Mouse (Mus musculus) heart, adult 2 months (tissue): ENCODE data around the gene Cadm1. TPM values are rescaled to one million over a fixed set of nuclear protein-coding genes. Genes with fewer than 3 reads are reported as not detected.
A peak's percentile ranks its signal among the peaks of the same experiment; 100 is the strongest.

ENCODE experiments used
- DNase-seq, 2 experiments: peaks; one replicate each; pipeline ENCODE4 v3.0.0; 2021
- H3K27ac ChIP-seq: fragments of 200-600 bp; 2 replicates; pipeline ENCODE4 v1.8.1; 2022
- H3K27me3 ChIP-seq: fragments of 200-500 bp; 2 replicates; pipeline ENCODE4 v1.6.1; 2012; ENCODE audit warnings: mild to moderate bottlenecking, low read length, inconsistent platforms, mixed read lengths; ENCODE audit not compliant: control insufficient read depth, insufficient read depth
- H3K36me3 ChIP-seq: fragments of 200-500 bp; 2 replicates; pipeline ENCODE4 v1.6.1; 2012; ENCODE audit warnings: low read length, inconsistent platforms; ENCODE audit not compliant: control insufficient read depth, insufficient read depth
- H3K4me1 ChIP-seq: fragments of 200-500 bp; 2 replicates; pipeline ENCODE4 v1.6.1; 2011; ENCODE audit warnings: low read length; ENCODE audit not compliant: control insufficient read depth, insufficient read depth
- H3K4me3 ChIP-seq: fragments of 200-600 bp; 2 replicates; pipeline ENCODE4 v1.8.1; 2022
- H3K79me2 ChIP-seq: fragments of 200-500 bp; replicated peaks from 2 replicates; pipeline ENCODE4 v1.6.1; 2012; ENCODE audit warnings: mild to moderate bottlenecking, inconsistent platforms, low read length, moderate library complexity, mixed read lengths; ENCODE audit not compliant: control insufficient read depth, insufficient read depth
- H3K9ac ChIP-seq: fragments of 200-500 bp; 2 replicates; pipeline ENCODE4 v1.6.1; 2012; ENCODE audit warnings: low read depth, mild to moderate bottlenecking, control low read depth, inconsistent platforms, low read length, mixed read lengths
- CTCF ChIP-seq: fragments of 200-600 bp; IDR thresholded peaks from 2 replicates; pipeline ENCODE4 v1.8.1; 2022; ENCODE audit warnings: antibody characterized with exemption, mild to moderate bottlenecking, moderate library complexity
- EP300 ChIP-seq: fragments of 200-500 bp; IDR thresholded peaks from 2 replicates; pipeline ENCODE4 v1.6.1; 2011; ENCODE audit warnings: low read depth, low read length, control low read depth; ENCODE audit not compliant: insufficient read depth
- POLR2A ChIP-seq: fragments of 200-500 bp; IDR thresholded peaks from 2 replicates; pipeline ENCODE4 v1.6.1; 2011; ENCODE audit warnings: mild to moderate bottlenecking, low read depth, low read length, control low read depth; ENCODE audit not compliant: insufficient read depth
- WGBS: fragments of 180-500 bp; shearing (Covaris S2); methylation state at CpG from one replicate; pipeline ENCODE4 v1.1.7; 2018; 5-methylcytosine and 5-hydroxymethylcytosine counted together
- intact Hi-C: fragments of 180-260 bp; cut with DNase I; formaldehyde crosslinking; loops from one replicate; pipeline ENCODE4 v1.15.1; 2025
- polyA plus RNA-seq: library from polyadenylated mRNA; depleted of rRNA; stranded (reverse); fragments of >200 nt; gene quantifications from 2 replicates; pipeline ENCODE4 v1.2.3, GENCODE M21; 2012
- total RNA-seq, 2 experiments: library from RNA; stranded (reverse); gene quantifications; 2 replicates each; pipeline ENCODE4 v1.2.3; 2021

Cadm1 gene
- total and polyA plus RNA-seq, 3 experiments = 1.6 to 2.6 (median 2.4) TPM

DNA sequence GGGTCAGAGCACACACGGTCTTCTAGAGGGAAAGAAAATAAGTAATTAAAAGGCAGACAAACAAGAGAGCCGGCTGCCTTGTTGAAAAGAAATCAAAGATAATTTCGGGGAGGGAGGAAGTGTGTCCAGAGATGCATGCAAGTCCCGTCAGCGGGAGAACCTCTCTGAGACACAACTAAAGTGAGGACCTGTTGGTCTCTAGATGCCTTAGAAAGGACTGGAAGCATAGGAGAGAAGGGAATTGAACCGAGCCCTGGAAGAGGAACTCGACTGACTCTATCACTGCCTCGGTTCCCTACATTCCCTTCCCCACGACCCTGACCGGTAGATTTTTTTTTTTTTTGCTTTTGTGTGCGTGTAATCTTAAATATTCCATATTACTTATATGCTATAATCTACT lies 791 bp upstream of the Cadm1 start:
- no peak overlapping the region; the same call in 1 of the 2 replicates for H3K27ac ChIP-seq
- H3K9ac ChIP-seq = no peak overlapping the region

DNA sequence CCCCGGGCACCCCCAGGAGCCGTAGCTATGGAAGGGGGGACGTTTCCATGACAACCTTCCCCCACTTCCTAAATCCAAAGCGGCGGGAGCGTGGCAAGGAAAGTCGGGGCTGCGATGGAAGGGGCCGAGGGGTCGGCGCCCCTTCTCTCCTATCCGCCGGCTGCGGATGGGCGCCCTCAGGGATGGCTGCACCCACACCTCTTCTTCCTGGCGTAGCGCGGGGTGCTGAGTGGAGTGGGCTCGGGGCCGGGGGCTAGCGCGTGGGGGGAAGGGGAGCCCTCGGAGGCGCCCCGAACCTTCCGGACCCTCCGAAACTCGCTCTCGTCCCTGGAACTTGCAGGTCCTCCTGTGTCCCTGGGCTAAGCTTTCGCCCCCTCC lies 560 bp downstream of the Cadm1 start:
- peak overlapping the region; percentile 47; the same call in 1 of the 2 replicates for H3K27ac ChIP-seq
- peaks cover 7% of the 10 kb centered on the region; the same call in 1 of the 2 replicates for H3K27me3 ChIP-seq
- H3K9ac ChIP-seq = peak overlapping the region; percentile 22
- H3K36me3 ChIP-seq = no peaks in the 10 kb centered on the region
- 1% methylated on average over 28 of the region's 30 CpGs for WGBS
- no peak for DNase-seq
- H3K79me2 ChIP-seq = no peaks in the 10 kb centered on the region
- intact Hi-C loops = loop anchor here (5.0 kb wide), 2 partner anchors 108 to 167 kb away; no protein-coding TSS in a partner anchor
- H3K4me1 ChIP-seq = 0 out of 2 replicates have a peak, but pooled peaks cover 1% of the 10 kb centered on the region
- H3K4me3 ChIP-seq = peak overlapping the region; percentile 54
- TF ChIP-seq EP300 (no peak), CTCF (no peak), POLR2A (no peak)

More for the DNA sequence above, 791 bp upstream of the Cadm1 start:
- Histone ChIP-seq H3K4me3 (peak overlapping the region; percentile 54), H3K4me1 (0 out of 2 replicates have a peak, but pooled peaks cover 1% of the 10 kb centered on the region), H3K36me3 (no peaks in the 10 kb centered on the region), H3K79me2 (no peaks in the 10 kb centered on the region), H3K27me3 (peaks cover 7% of the 10 kb centered on the region; the same call in 1 of the 2 replicates)
- WGBS = 12% methylated on average over 11 of the region's 11 CpGs
- intact Hi-C loops = no loop called here
- DNase-seq = no peak
- TF ChIP-seq POLR2A = no peak
- no peak for TF ChIP-seq EP300
- TF ChIP-seq CTCF = no peak

DNA sequence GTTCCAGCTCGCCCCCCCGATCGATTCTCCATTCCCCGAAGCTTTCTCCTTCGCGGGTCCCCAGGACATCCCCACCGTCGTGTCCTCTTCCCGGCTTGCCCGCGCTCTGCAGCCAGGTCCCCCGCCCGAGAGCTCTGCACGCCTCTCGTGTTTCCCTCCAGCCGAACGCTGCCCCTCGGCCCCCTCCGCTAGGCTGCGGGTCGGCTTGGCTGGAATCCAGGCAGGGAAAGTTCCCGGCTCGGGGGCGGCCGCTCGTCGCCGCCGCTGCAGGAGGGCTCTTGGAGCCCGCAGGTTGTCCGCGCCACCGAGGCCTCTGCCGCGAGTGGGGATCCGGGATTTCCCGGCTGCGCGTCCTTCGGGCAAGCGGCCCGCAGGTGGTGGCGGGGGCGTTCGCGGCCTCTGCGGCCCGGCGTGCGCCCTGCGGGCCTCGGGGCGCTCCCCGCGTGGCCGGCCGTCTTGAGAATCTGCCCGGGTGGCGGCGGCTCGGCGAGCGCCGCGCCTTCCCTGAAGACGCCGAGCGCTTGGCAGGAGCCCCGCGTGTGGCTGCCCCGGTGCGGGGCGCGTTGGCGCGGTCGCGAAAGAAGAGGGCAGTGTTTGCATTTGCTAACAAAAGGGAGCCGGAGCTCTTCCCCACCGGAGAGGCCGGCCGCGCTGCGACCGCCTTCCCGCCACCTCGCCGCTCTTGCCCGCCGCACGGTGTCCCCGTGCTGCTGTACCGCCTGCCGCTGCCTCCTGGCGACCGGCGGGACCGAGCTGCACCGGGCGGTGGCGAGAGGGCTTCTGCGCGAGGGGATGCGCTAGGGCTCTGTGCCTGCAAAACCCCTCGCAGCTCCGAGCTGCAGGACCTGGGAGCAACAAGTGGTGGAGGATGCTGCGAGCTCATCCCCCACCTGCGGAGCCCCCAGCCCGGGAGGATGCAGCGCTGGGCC lies 1.2 kb downstream of the Cadm1 start:
- H3K4me1 ChIP-seq = 0 out of 2 replicates have a peak, but pooled peaks cover 1% of the 10 kb centered on the region
- intact Hi-C loops = loop anchor here (5.0 kb wide), 2 partner anchors 109 to 166 kb away; no protein-coding TSS in a partner anchor
- no peak overlapping the region for H3K27ac ChIP-seq
- no peaks in the 10 kb centered on the region for H3K36me3 ChIP-seq
- peaks cover 7% of the 10 kb centered on the region; the same call in 1 of the 2 replicates for H3K27me3 ChIP-seq
- no peak for TF ChIP-seq POLR2A
- peak; percentile 56 for TF ChIP-seq CTCF
- TF ChIP-seq EP300 = no peak
- under 1% methylated on average over 110 of the region's 110 CpGs for WGBS
- DNase-seq = peak; percentile 68 to 73
- H3K4me3 ChIP-seq = peak overlapping the region; percentile 54
- no peaks in the 10 kb centered on the region for H3K79me2 ChIP-seq
- H3K9ac ChIP-seq = peak overlapping the region; percentile 22

GRCm38 (mm10) chr9:47532215-47532865 lies 2.4 kb downstream of the Cadm1 start:
- no peaks in the 10 kb centered on the region for H3K36me3 ChIP-seq
- 9% methylated on average over 20 of the region's 20 CpGs for WGBS
- TF ChIP-seq POLR2A = no peak
- no peak for TF ChIP-seq CTCF
- no peak for TF ChIP-seq EP300
- H3K27ac ChIP-seq = no peak overlapping the region
- intact Hi-C loops = loop anchor here (5.0 kb wide), 2 partner anchors 110 to 165 kb away; no protein-coding TSS in a partner anchor
- H3K79me2 ChIP-seq = no peaks in the 10 kb centered on the region
- H3K4me1 ChIP-seq = 0 out of 2 replicates have a peak, but pooled peaks cover 1% of the 10 kb centered on the region
- peak overlapping the region; percentile 54 for H3K4me3 ChIP-seq
- H3K27me3 ChIP-seq = peaks cover 7% of the 10 kb centered on the region; the same call in 1 of the 2 replicates
- peak in 1 of 2 experiments; percentile 3 for DNase-seq
- H3K9ac ChIP-seq = no peak overlapping the region

- H3K9ac ChIP-seq = no peak overlapping the region
- 48% methylated on average over 8 of the region's 8 CpGs for WGBS
- no peak for TF ChIP-seq EP300
Observed at GRCm38 (mm10) chr9:47533461-47533860, 3.5 kb downstream of the Cadm1 start.

More at GRCm38 (mm10) chr9:47533461-47533860, 3.5 kb downstream of the Cadm1 start:
- no peak for DNase-seq
- Histone ChIP-seq H3K4me3 (no peak overlapping the region), H3K36me3 (no peaks in the 10 kb centered on the region), H3K27me3 (peaks cover 7% of the 10 kb centered on the region; the same call in 1 of the 2 replicates), H3K27ac (no peak overlapping the region), H3K79me2 (no peaks in the 10 kb centered on the region), H3K4me1 (0 out of 2 replicates have a peak, but pooled peaks cover 1% of the 10 kb centered on the region)
- intact Hi-C loops = loop anchor here (5.0 kb wide), 2 partner anchors 111 to 164 kb away; no protein-coding TSS in a partner anchor
